Mouse (Mus musculus): ENCODE measurements around the gene Pet2.

Gene Pet2

DNA sequence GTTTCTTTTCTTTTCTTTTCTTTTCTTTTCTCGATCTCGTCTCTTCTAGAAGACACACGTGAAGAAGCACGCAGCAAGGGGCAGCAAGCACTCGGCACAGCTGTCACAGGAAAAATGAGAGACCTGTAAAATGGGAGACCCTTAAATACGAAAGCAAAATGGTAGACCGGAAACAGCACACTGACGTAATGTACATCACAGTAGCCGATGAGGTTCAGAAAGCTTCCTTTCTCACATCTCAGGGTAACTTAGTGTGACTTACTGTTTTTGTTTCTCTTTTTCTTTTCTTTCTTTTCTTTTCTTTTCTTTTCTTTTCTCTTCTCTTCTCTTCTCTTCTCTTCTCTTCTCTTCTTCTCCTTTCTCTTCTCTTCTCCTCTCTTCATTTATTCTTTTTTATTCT lies at the start of gene Pet2:
TSS of gene Pet2 (minus strand) at position 101 of the 400 bp plus-strand sequence.
- no peak for DNase-seq (ENCODE audit: low read depth, low spot score)
